Mouse (Mus musculus): Measurements from ENCODE around the gene Trappc4.

DNA sequence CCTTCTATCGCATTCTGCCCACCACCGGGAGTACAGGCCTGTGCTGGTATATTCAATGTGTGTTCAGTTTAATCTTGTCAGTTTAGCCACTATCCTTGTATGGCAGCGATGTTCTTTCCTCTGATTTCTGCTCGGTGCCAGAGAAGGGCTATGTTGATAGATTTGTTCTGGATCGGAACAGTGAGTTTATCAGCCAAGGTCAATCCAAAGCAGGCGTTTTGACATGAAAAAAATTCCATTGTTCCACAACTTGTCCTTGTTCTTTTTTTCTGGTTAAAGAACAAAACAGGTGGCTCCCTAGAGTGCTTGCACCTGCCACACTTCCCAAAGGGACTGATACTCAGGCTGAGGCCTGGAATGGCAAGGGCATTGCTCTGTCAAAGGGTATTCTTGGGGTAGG is 31.3 kb downstream of the Trappc4 start:
- TF ChIP-seq EP300 (IDR thresholded peaks at IDR 0.05; ENCODE audit: low read depth): no peak
- TF ChIP-seq CTCF (IDR thresholded peaks at IDR 0.05; ENCODE audit: low read depth): no peak
